Mouse (Mus musculus) heart, postnatal 0 days (tissue): Measurements from ENCODE around the gene Meis2. TPM values are rescaled to one million over a fixed set of nuclear protein-coding genes. Genes with fewer than 3 reads are reported as not detected.
A peak's percentile ranks its signal among the peaks of the same experiment; 100 is the strongest.

ENCODE experiments used
- ATAC-seq: fragments of 200-750 bp; cut with Nextera tagmentation; 2 replicates; pipeline ENCODE4 v1.8.0; 2017; ENCODE audit warnings: low read depth, moderate number of reproducible peaks, moderate library complexity; ENCODE audit not compliant: insufficient read depth
- DNase-seq: peaks from one replicate; pipeline ENCODE4 v3.0.0-alpha.2; 2016; ENCODE audit warnings: low spot score
- H3K27ac ChIP-seq: fragments of 300-500 bp; sonication (generic); 2 replicates; pipeline ENCODE4 v1.5.1; 2014; ENCODE audit warnings: low read depth, mild to moderate bottlenecking
- H3K27me3 ChIP-seq: fragments of 300-500 bp; sonication (generic); 2 replicates; pipeline ENCODE4 v1.6.1; 2014; ENCODE audit warnings: low read length, mixed read lengths; ENCODE audit not compliant: control insufficient read depth, insufficient read depth
- H3K36me3 ChIP-seq: fragments of 300-500 bp; sonication (generic); replicated peaks from 2 replicates; pipeline ENCODE4 v1.6.1; 2014; ENCODE audit warnings: low read length, mixed read lengths; ENCODE audit not compliant: control insufficient read depth, insufficient read depth
- H3K4me1 ChIP-seq: fragments of 300-500 bp; sonication (generic); 2 replicates; pipeline ENCODE4 v1.6.1; 2014; ENCODE audit warnings: antibody characterized with exemption; ENCODE audit not compliant: control insufficient read depth, insufficient read depth
- H3K4me2 ChIP-seq: fragments of 300-500 bp; sonication (generic); 2 replicates; pipeline ENCODE4 v1.6.1; 2014; ENCODE audit warnings: low read depth, mild to moderate bottlenecking, low read length, moderate library complexity
- H3K4me3 ChIP-seq: fragments of 300-500 bp; sonication (generic); 2 replicates; pipeline ENCODE4 v1.5.1; 2014; ENCODE audit warnings: low read depth, low read length
- H3K9ac ChIP-seq: fragments of 300-500 bp; sonication (generic); replicated peaks from 2 replicates; pipeline ENCODE4 v1.6.1; 2014; ENCODE audit warnings: low read depth, low read length, mixed read lengths
- H3K9me3 ChIP-seq: fragments of 300-500 bp; sonication (generic); replicated peaks from 2 replicates; pipeline ENCODE4 v1.6.1; 2016; ENCODE audit warnings: low read length; ENCODE audit not compliant: control insufficient read depth
- CTCF ChIP-seq: IDR thresholded peaks from 2 replicates; pipeline ENCODE4 v1.5.1; 2016; ENCODE audit warnings: antibody characterized with exemption, control low read depth, low read depth
- EP300 ChIP-seq: IDR thresholded peaks from 2 replicates; pipeline ENCODE4 v1.6.1; 2016; ENCODE audit warnings: antibody characterized with exemption, low read depth
- WGBS: fragments of 180-500 bp; shearing (Covaris S2); extraction: QIAGEN DNeasy Blood & Tissue Kit; methylation state at CpG from one replicate; pipeline ENCODE4 v1.1.7; 2014; 5-methylcytosine and 5-hydroxymethylcytosine counted together
- polyA plus RNA-seq: library from polyadenylated mRNA; unstranded; fragments of >200 nt; fragmentation: Nextera tagmentation; extraction: Ambion mirVana; gene quantifications from 2 replicates; pipeline ENCODE4 v1.2.1, GENCODE M21; 2015
- total RNA-seq: library from RNA; depleted of rRNA; stranded (reverse); fragments of >200 nt; gene quantifications from 2 replicates; pipeline ENCODE4 v1.2.3, GENCODE M21; 2014; ENCODE audit warnings: low replicate concordance

Gene Meis2
- total and polyA plus RNA-seq, 2 experiments from 2014 or later: 15.4 to 42.2 TPM

- Histone ChIP-seq H3K9ac (no peak overlapping the region), H3K4me3 (no peak overlapping the region), H3K4me1 (peaks cover 17% of the 10 kb centered on the region), H3K27me3 (no peaks in the 10 kb centered on the region), H3K4me2 (no peak overlapping the region), H3K27ac (no peak overlapping the region), H3K36me3 (no peaks in the 10 kb centered on the region), H3K9me3 (no peaks in the 10 kb centered on the region)
- WGBS: 30% methylated on average over 2 of the region's 2 CpGs
- no peak for ATAC-seq
- TF ChIP-seq CTCF (no peak), EP300 (no peak)
- DNase-seq: no peak
Measured at GRCm38 (mm10) chr2:115933259-115933658, 132.4 kb downstream of the Meis2 start.

- Histone ChIP-seq H3K4me1 (peaks cover 39% of the 10 kb centered on the region), H3K36me3 (no peaks in the 10 kb centered on the region), H3K27ac (no peak overlapping the region), H3K9ac (no peak overlapping the region), H3K27me3 (no peaks in the 10 kb centered on the region), H3K4me3 (no peak overlapping the region), H3K4me2 (no peak overlapping the region), H3K9me3 (no peaks in the 10 kb centered on the region)
- no peak for TF ChIP-seq EP300
- TF ChIP-seq CTCF: no peak
- 80% methylated on average over 3 of the region's 3 CpGs for WGBS
- no peak for DNase-seq
- ATAC-seq: no peak
Measured at GRCm38 (mm10) chr2:115925744-115926143, 139.9 kb downstream of the Meis2 start.

GRCm38 (mm10) chr2:115924472-115924871 is 141.2 kb downstream of the Meis2 start:
- no peak for DNase-seq
- peak overlapping the region; percentile 55 for H3K27ac ChIP-seq
- peaks cover 39% of the 10 kb centered on the region for H3K4me1 ChIP-seq
- no peak for TF ChIP-seq CTCF
- no peak for TF ChIP-seq EP300
- 33% methylated on average over 6 of the region's 6 CpGs for WGBS
- H3K4me2 ChIP-seq: peak overlapping the region; percentile 21; the same call in 1 of the 2 replicates
- no peaks in the 10 kb centered on the region for H3K36me3 ChIP-seq
- no peak overlapping the region for H3K9ac ChIP-seq
- no peaks in the 10 kb centered on the region for H3K27me3 ChIP-seq
- no peaks in the 10 kb centered on the region for H3K9me3 ChIP-seq
- no peak overlapping the region for H3K4me3 ChIP-seq
- ATAC-seq: no peak

GRCm38 (mm10) chr2:115923247-115923646 is 142.4 kb downstream of the Meis2 start:
- no peak for DNase-seq
- WGBS: 59% methylated on average over 6 of the region's 6 CpGs

GRCm38 (mm10) chr2:115921687-115922086 is 144.0 kb downstream of the Meis2 start:
- Histone ChIP-seq H3K9me3 (no peaks in the 10 kb centered on the region), H3K4me1 (peaks cover 39% of the 10 kb centered on the region), H3K27me3 (no peaks in the 10 kb centered on the region), H3K36me3 (0 out of 2 replicates have a peak, but pooled peaks cover 4% of the 10 kb centered on the region), H3K4me3 (no peak overlapping the region), H3K9ac (no peak overlapping the region), H3K4me2 (peak overlapping the region; percentile 12; the same call in 1 of the 2 replicates), H3K27ac (no peak overlapping the region)
- DNase-seq: no peak
- peak; percentile 20; the same call in 1 of the 2 replicates for ATAC-seq
- no peak for TF ChIP-seq CTCF
- no peak for TF ChIP-seq EP300
- 31% methylated on average over 9 of the region's 9 CpGs for whole genome bisulfite sequencing

More at GRCm38 (mm10) chr2:115923247-115923646, 142.4 kb downstream of the Meis2 start:
- Histone ChIP-seq H3K4me3 (no peak overlapping the region), H3K27me3 (no peaks in the 10 kb centered on the region), H3K9ac (no peak overlapping the region), H3K4me1 (peaks cover 39% of the 10 kb centered on the region), H3K4me2 (no peak overlapping the region), H3K9me3 (no peaks in the 10 kb centered on the region), H3K27ac (no peak overlapping the region), H3K36me3 (0 out of 2 replicates have a peak, but pooled peaks cover 4% of the 10 kb centered on the region)
- no peak for ATAC-seq
- TF ChIP-seq EP300 (no peak), CTCF (no peak)

- peaks cover 39% of the 10 kb centered on the region for H3K4me1 ChIP-seq
Measured at GRCm38 (mm10) chr2:115920336-115920951, 145.2 kb downstream of the Meis2 start.

More at GRCm38 (mm10) chr2:115920336-115920951, 145.2 kb downstream of the Meis2 start:
- Histone ChIP-seq H3K4me2 (no peak overlapping the region), H3K27ac (no peak overlapping the region), H3K4me3 (no peak overlapping the region), H3K27me3 (no peaks in the 10 kb centered on the region), H3K9me3 (no peaks in the 10 kb centered on the region), H3K9ac (no peak overlapping the region), H3K36me3 (0 out of 2 replicates have a peak, but pooled peaks cover 4% of the 10 kb centered on the region)
- no peak for ATAC-seq
- TF ChIP-seq EP300 (no peak), CTCF (no peak)
- no peak for DNase-seq
- 61% methylated on average over 5 of the region's 5 CpGs for WGBS
